Mouse (Mus musculus): ENCODE data around the gene Odf3l2.

The Odf3l2 gene

GRCm38 (mm10) chr10:79645711-79646110, at the start of gene Odf3l2:
Gene Odf3l2, minus strand, starts transcription at chr10:79645738.
- no peak for DNase-seq (ENCODE audit: extremely low spot score, low read depth, low spot score)

GRCm38 (mm10) chr10:79694379-79694655, 48.8 kb upstream of the Odf3l2 start:
- no peak for DNase-seq (ENCODE audit: extremely low spot score, low read depth, low spot score)

DNA sequence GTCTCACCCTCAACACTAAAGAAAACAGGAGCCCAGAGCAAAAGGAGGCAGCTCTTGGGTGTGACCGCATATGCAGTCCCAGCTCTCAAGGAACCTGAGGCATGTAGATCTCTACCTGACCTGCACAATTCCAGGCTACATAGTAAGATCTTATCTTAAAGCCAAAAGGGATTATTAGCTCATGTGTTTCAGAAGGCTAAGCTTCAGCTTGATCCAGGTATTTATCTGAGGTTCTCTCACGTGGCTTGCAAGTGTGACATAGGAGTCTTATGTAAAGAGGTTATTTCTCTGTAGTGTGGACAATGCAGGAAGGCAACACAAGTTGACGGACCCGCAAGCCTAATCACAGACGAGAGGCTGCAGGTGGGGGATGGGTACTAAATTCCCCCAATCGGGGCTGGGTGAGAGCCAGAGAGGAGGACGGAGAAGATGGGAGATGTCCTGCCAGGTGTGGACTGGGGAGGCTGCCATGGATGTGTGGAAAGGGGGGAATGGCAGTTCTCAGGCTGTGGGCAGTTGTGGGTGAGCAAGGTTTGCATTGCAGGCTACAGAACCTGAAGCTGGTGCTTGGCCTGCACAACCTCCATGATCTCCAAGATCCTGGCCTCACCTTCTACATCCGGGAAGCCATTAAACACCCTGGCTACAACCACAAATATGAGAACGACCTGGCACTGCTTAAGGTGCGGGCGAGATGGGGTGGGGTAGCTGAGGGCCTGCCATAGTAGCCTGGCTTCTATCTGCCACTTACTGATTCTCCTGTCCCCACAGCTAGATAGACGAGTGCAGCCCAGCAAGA, 48.2 kb upstream of the Odf3l2 start:
- DNase-seq (ENCODE audit: extremely low spot score, low read depth, low spot score): no peak

GRCm38 (mm10) chr10:79691986-79692548, 46.5 kb upstream of the Odf3l2 start:
- no peak for DNase-seq (ENCODE audit: extremely low spot score, low read depth, low spot score)

DNA sequence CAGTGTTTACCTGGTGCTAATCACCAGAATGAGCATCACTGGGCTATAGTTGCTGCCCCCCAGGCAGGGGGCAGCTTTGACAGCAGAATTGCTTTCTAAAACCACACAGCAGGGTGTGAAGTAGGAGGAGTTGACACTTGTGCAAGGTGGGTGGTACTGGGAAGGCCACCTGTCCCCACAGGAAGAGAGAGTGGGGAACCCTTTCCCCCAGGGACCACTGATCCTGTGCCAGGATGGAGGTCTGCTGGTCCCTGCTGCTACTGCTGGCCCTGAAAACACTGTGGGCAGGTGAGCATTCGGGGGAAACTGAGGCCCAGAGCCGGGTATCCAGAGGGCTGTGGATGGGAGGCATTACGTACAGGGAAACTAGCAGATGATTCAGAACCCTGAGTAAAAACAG, 43.6 kb upstream of the Odf3l2 start:
- DNase-seq (ENCODE audit: extremely low spot score, low read depth, low spot score): no peak

DNA sequence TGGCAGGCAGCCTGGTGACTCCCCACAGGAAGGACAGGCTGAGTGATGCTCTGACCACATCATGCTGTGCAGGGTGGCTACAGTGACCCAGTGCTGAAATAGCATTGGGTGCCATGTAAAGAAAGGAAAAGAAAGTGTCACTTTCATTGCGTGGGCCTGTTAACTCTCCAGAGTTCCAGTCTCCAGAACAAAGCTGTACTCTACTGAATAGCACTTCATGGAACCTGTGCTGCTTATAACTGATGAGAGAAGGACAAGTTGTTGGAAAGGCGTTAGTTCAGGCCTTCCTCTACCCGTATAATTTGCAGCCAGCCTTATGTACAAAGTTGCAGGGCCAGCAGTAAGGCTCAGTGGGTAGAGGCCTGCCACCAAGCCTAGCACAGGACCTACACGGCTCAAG, 43.2 kb upstream of the Odf3l2 start, which contains the start of gene Gzmm:
Gzmm (plus strand) TSS at position 301 of the 400 bp plus-strand sequence.
- DNase-seq (ENCODE audit: extremely low spot score, low read depth, low spot score): no peak

GRCm38 (mm10) chr10:79687513-79687912, 42.0 kb upstream of the Odf3l2 start:
- DNase-seq (ENCODE audit: extremely low spot score, low read depth, low spot score): no peak

GRCm38 (mm10) chr10:79686691-79687090, 41.2 kb upstream of the Odf3l2 start:
- DNase-seq (ENCODE audit: extremely low spot score, low read depth, low spot score): no peak

DNA sequence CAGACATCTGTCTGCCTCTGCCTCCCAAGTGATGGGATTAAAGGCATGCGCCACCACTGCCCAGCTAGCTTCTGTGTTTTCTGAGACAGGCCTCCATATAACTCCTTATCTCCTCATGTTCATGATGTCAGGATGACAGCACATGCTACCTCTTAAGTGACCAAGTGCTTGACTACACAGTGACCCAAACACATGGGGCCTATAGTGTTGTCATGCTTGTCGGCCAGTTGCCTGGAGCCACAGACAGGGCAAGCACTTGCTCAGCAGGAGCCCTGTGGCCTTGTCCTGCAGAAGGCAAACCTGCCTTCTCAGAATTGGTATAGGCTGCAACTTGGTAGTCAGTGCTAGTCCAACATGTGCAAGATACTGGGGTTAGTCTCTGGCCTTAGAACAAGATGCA, 40.7 kb upstream of the Odf3l2 start:
- no peak for DNase-seq (ENCODE audit: extremely low spot score, low read depth, low spot score)

DNA sequence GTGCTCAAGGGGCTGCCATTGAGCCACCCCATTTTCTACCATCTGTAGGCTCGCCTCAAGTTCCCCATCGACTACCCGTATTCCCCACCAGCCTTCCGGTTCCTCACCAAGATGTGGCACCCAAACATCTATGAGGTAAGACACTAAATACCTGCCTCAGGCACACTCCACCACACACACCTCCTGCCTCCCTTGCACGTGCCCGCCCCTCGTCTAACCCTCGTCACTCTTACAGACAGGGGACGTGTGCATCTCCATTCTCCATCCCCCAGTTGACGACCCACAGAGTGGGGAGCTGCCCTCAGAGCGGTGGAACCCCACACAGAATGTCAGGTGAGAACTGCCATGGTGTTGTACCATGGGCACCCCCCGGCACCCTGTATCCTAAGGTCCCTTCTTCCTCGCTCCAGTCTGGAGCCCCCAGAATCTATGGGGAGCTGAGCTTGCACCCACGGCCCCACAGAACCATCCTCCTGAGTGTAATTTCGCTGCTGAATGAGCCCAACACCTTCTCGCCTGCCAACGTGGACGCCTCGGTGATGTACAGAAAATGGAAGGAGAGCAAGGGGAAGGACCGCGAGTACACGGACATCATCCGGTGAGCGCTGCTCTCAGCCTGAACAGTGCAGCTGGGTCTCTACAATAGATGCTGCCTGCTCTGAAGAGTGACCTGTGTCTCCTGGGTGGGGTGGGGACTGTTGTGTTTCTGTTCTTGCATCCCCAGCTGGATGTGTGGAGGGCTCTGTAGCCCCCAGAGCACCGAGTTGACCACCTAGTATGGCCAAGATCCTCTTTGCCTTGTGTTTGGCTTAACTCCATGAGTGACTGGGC, 39.4 kb upstream of the Odf3l2 start:
- DNase-seq (ENCODE audit: extremely low spot score, low read depth, low spot score): no peak

DNA sequence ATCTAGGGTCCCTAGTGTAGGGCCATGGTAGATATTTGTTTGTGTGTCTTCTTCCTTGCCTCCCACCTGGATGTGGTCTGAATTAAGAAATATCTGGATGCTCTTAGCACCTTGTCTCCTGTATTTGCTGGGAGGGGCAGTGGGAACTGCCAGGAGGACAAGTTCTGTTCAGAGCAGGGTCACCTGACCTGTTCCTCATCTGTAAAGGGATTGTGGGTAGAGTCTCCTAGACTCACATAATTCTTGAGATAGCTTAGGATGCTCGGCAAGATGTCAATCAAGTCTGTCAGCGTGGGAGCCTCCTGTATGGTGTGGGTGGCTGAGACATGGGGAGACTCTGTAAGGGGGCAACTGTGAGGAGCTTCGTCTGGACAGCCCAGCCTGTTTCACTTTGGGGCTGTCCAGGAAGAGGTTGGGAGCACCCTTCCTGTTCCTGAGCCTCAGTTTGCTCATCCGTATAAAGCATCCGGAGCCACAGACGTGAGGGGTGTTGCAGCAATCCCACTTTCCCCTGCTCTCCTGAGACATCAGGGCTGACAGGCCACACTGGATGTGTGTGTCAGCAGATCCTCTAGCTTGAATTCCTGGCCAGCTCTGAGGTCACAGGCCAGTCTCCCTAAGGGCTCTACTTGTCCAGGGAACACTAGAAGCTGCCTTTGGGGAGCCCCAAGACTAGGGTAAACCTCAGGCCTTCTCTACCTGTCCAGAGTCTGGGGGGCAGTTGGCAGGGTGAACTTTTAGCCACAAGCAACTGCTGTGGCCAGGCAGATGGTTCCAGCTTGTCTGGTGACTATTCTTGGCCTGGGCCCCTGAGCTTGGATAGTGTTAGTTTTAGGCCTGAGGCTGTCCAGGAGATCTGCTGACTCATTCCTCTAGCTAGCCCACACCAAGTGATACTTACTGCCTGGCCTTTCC, 38.4 kb upstream of the Odf3l2 start:
- DNase-seq (ENCODE audit: extremely low spot score, low read depth, low spot score): no peak

DNA sequence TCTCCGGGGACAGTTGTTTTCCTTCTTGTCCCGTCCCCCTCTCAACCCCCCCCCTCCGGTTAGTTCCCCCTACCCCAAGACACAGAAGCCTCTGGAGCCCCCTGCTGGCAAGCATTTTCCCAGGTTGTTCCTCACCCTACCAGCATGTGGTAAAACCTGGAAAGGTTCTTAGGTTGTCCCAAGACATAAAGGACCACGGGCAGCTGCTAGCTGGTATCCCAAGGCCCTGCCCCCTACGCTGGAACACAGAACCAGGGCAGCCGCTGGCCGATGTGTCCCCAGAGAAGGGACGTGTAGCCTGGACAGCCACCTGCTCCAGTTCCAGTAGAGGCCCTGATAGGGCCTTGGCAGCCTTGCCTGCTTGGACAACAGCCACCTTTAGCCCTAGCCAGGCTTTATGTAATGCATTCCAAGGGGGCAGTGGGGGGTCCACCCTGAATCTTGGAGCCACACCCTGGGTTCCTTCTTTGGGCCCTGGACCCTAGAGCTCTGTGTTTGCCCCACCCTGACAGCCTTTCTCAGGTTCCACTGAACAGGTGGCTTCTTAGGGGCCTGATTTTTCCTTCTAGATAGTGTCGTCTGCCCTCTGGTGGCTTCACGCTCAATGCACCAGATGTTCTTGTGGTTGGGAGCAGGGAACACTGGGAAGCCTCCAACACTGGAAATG, 37.5 kb upstream of the Odf3l2 start:
- DNase-seq (ENCODE audit: extremely low spot score, low read depth, low spot score): no peak

DNA sequence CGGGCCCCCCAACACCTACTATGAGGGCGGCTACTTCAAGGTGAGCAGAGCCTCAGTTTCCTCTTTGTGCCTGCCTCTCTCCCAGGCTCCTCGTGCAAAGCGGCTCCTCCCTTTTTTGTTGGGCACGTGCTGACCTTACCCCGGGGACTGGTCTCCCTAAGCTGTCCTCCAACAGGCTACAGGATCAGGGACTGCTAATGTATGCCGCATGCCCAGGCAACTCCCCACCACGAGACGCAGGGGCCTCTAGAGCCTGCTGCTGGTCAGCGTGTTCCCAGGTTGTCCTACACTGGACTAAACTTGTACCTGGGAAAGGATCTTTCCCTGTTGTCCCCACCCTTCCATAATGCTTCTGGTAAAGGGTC, 37.0 kb upstream of the Odf3l2 start:
- no peak for DNase-seq (ENCODE audit: extremely low spot score, low read depth, low spot score)

DNA sequence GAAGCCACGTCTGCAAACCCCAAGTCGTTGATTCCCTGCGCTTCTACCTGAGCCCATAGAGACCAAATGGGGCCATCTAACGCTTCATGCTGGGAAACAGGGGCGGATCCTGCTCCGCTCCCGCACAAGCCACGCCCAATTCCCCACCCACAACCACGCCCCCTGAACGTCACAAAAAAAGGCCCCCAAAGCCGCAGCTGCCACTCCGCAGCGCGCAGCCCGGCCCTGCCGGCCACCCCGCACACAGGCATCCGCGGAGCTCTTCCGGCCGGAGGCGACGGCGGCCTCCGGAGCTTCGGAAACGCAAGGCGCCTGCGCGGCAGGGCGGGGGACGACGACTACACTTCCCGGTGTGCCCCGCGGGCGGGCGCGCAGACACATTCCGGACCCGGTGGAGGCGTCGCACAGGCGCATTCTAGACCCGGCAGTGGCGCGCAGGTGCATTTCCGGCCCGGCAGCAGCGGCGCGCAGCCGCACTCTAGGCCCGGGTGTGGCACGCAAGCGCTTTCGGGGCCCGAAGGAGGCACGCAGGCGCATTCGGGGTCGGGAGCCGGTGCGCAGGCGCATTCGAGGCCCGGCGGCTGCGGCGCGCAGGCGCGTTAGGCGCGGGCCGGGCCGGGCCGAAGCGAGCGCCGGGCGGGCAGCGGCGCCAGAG, 36.2 kb upstream of the Odf3l2 start, which contains the start of gene Cdc34:
Cdc34 (plus strand) TSS at position 605 of the 655 bp plus-strand sequence.
- DNase-seq (ENCODE audit: extremely low spot score, low read depth, low spot score): no peak

GRCm38 (mm10) chr10:79680606-79681495, 35.3 kb upstream of the Odf3l2 start:
- DNase-seq (ENCODE audit: extremely low spot score, low read depth, low spot score): no peak

- DNase-seq (ENCODE audit: extremely low spot score, low read depth, low spot score): no peak
Observed at GRCm38 (mm10) chr10:79675346-79676035, 30.0 kb upstream of the Odf3l2 start.

DNA sequence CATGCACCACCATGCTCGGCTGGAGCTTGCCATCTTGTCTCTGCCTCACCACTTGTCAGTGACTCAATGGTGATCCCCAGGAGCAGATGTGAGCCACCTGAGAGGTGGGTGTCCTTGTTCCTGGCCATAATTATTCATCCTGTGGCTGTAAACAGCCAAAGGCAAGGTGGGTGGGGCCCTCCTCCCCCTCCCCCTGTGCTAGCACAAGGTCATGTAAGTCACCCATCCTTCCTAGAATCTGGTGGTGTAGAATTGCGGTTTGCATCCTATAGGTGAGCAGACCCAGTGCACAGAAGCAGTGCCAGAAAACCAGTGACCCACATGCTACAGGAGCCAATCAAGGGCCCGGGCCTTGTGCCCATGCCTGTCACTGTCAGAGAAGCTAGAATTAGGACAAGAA, 27.5 kb upstream of the Odf3l2 start:
- no peak for DNase-seq (ENCODE audit: extremely low spot score, low read depth, low spot score)

GRCm38 (mm10) chr10:79672088-79672455, 26.5 kb upstream of the Odf3l2 start:
- DNase-seq (ENCODE audit: extremely low spot score, low read depth, low spot score): no peak
